Mouse (Mus musculus): ENCODE results near the gene Il4ra. TPM values are rescaled to one million over a fixed set of nuclear protein-coding genes. Genes with fewer than 3 reads are reported as not detected.

Gene Il4ra
- polyA plus RNA-seq, 1 experiment from 2014 or later: 3.4 TPM

DNA sequence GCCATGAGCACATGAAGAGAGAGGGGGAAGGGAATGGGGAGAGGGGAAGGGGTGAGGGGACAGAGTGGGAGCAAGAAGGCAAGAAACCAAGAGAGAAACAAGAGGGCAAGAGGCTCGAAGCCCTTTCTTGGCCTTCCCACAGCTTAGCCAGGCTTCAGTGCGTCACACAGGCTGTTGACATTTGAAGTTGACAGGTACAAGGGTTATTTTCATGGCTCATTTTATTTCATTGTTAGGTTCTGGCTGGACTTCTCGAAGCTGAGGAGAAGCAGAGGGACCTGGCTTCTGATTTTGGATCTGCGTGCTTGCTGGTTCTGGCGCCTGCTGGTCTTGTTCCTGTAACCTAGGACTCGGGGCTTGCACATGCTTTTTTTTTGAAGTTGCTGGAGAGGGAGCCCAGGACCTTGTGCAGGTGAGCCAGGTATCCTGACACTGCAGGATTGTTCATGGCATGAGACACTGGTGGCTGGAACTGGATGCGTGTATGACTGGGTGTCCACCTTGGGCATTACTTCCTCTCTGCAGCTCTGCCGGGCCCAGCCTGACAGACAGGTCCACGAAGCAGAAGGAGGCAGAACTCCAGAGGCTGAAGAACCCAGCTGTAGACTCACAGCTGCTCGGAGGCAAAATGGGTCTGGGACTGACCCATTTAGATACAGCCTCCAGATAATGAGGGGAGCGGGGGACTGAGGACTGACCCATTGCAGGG is 12.6 kb downstream of the Il4ra start:
- Histone ChIP-seq H3K27ac (no peak overlapping the region), H3K27me3 (ENCODE audit: insufficient read depth, poor library complexity, severe bottlenecking) (peaks cover 12% of the 10 kb centered on the region; the same call in 1 of the 2 replicates), H3K4me3 (no peak overlapping the region), H3K4me1 (peaks cover 16% of the 10 kb centered on the region), H3K36me3 (no peaks in the 10 kb centered on the region), H3K9me3 (no peaks in the 10 kb centered on the region)
- DNase-seq (ENCODE audit: low spot score): no peak
- 71% methylated on average over 11 of the region's 11 CpGs for WGBS

DNA sequence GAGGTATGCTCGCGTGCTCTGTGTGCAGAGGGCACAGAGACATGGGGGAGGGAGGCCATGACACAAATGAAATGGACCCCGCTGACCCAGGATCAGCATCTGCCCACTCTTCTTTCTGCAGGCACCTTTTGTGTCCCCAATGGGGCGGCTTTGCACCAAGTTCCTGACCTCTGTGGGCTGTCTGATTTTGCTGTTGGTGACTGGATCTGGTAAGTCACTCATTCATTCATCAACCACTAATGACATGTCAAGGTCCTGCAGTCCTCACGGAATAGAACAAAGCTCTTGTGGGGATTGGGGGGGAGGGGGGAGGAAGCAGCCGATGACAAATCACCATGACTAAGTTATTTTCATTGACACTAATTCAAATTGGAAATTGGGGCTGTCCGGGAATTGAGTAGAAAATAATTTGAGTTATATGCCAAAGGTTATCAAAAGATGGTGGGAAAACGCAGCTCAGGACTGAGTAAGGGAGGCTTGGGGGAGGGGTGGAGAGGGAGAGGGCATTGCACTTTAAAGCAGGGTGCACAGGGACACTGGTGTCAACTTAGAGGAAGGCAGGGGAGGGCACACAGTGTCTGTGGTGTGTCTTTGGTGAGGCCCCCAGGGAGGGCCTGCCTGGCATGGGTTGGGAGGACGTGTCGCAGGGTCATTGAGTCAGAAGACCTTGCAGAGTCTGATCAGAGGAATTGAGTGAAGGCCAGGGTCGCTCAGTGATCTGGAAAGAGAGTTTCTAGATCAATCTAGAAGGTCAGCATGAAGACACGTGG is 13.8 kb downstream of the Il4ra start:
- 73% methylated on average over 12 of the region's 12 CpGs for WGBS
- Histone ChIP-seq H3K27ac (no peak overlapping the region), H3K27me3 (ENCODE audit: insufficient read depth, poor library complexity, severe bottlenecking) (0 out of 2 replicates have a peak, but pooled peaks cover 6% of the 10 kb centered on the region), H3K4me1 (peaks cover 8% of the 10 kb centered on the region), H3K4me3 (no peak overlapping the region), H3K36me3 (no peaks in the 10 kb centered on the region), H3K9me3 (no peaks in the 10 kb centered on the region)
- DNase-seq (ENCODE audit: low spot score): no peak

- Histone ChIP-seq H3K4me3 (no peak overlapping the region), H3K27ac (no peak overlapping the region), H3K36me3 (no peaks in the 10 kb centered on the region), H3K27me3 (ENCODE audit: insufficient read depth, poor library complexity, severe bottlenecking) (0 out of 2 replicates have a peak, but pooled peaks cover 6% of the 10 kb centered on the region), H3K4me1 (peaks cover 2% of the 10 kb centered on the region), H3K9me3 (no peaks in the 10 kb centered on the region)
- 73% methylated on average over 2 of the region's 2 CpGs for WGBS
- no peak for DNase-seq (ENCODE audit: low spot score)
Observed at GRCm38 (mm10) chr7:125566420-125566819, 14.5 kb downstream of the Il4ra start.

GRCm38 (mm10) chr7:125568888-125569287 is 17.0 kb downstream of the Il4ra start:
- DNase-seq (ENCODE audit: low spot score): no peak
- 85% methylated on average over 8 of the region's 8 CpGs for WGBS
- no peaks in the 10 kb centered on the region for H3K9me3 ChIP-seq
- peaks cover 7% of the 10 kb centered on the region; the same call in 1 of the 2 replicates for H3K4me1 ChIP-seq
- H3K27ac ChIP-seq: no peak overlapping the region
- no peaks in the 10 kb centered on the region for H3K36me3 ChIP-seq
- no peak overlapping the region for H3K4me3 ChIP-seq
- H3K27me3 ChIP-seq (ENCODE audit: insufficient read depth, poor library complexity, severe bottlenecking): 0 out of 2 replicates have a peak, but pooled peaks cover 9% of the 10 kb centered on the region

- H3K27ac ChIP-seq: no peak overlapping the region
- 81% methylated on average over 19 of the region's 19 CpGs for WGBS
- H3K9me3 ChIP-seq: no peaks in the 10 kb centered on the region
- H3K4me3 ChIP-seq: no peak overlapping the region
- peaks cover 20% of the 10 kb centered on the region; the same call in 1 of the 2 replicates for H3K4me1 ChIP-seq
- no peak for DNase-seq (ENCODE audit: low spot score)
- H3K36me3 ChIP-seq: no peaks in the 10 kb centered on the region
- 0 out of 2 replicates have a peak, but pooled peaks cover 7% of the 10 kb centered on the region for H3K27me3 ChIP-seq (ENCODE audit: insufficient read depth, poor library complexity, severe bottlenecking)
Observed at GRCm38 (mm10) chr7:125571891-125572290, 20.0 kb downstream of the Il4ra start.

DNA sequence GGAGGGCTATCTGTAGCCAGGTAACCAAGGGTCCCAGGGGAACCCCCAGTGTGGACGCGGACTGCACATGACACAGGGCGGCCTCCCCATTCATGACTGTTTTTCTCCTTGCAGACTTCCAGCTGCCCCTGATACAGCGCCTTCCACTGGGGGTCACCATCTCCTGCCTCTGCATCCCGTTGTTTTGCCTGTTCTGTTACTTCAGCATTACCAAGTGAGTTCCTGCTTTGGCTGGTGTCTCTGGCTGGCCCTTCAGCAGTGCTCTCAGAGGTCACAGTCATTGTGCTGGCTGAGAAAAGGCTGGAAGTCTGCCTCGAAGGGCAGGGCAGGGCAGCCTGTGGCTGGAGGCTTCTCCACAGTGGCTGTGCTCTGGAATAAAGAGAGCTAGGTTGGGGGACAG is 20.8 kb downstream of the Il4ra start:
- H3K27ac ChIP-seq: no peak overlapping the region
- 0 out of 2 replicates have a peak, but pooled peaks cover 7% of the 10 kb centered on the region for H3K27me3 ChIP-seq (ENCODE audit: insufficient read depth, poor library complexity, severe bottlenecking)
- WGBS: 76% methylated on average over 6 of the region's 6 CpGs
- DNase-seq (ENCODE audit: low spot score): no peak
- peaks cover 24% of the 10 kb centered on the region; the same call in 1 of the 2 replicates for H3K4me1 ChIP-seq
- H3K36me3 ChIP-seq: no peaks in the 10 kb centered on the region
- H3K4me3 ChIP-seq: no peak overlapping the region
- no peaks in the 10 kb centered on the region for H3K9me3 ChIP-seq

DNA sequence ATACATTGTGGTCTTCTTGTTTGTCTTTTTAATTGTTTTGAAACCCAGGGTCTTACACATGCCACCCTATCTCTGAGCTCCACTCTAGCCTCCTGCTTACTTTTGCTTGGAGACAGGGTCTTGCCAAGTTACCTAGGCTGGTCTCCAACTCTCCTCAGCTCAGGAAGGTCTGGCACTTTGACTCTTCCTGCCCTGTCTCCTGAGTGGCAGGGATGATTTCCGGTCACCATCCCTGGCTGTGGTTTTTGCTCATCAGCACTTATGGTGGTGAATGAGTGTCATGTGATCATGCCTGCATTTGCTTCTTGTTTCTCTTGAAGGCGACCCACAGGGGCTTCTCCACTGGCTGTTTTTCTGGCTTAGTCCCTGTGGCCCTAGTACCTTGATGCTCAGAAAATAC is 21.9 kb downstream of the Il4ra start:
- Histone ChIP-seq H3K4me1 (peaks cover 31% of the 10 kb centered on the region; the same call in 1 of the 2 replicates), H3K9me3 (no peaks in the 10 kb centered on the region), H3K36me3 (no peaks in the 10 kb centered on the region), H3K4me3 (no peak overlapping the region), H3K27me3 (ENCODE audit: insufficient read depth, poor library complexity, severe bottlenecking) (0 out of 2 replicates have a peak, but pooled peaks cover 10% of the 10 kb centered on the region), H3K27ac (no peak overlapping the region)
- no peak for DNase-seq (ENCODE audit: low spot score)
- 71% methylated on average over 2 of the region's 2 CpGs for WGBS

DNA sequence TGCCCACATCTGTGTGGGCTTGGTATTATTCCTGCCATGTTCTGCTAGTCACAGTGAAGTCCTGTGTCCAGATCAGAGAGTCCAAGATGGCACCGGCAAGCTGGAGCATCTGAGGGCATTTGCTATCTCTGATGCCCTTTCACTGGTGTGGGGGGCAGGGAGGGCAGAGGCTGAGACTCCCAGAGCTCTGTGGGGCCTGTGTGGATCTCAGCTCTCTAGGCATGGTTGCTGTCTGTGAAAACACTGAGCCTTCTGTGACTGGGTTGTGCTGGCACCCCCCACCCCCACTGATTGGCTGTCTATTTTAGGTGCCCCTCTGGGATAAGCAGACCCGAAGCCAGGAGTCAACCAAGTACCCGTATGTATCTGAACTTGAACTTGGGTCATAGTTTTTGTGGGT is 22.9 kb downstream of the Il4ra start:
- Histone ChIP-seq H3K27me3 (ENCODE audit: insufficient read depth, poor library complexity, severe bottlenecking) (peaks cover 15% of the 10 kb centered on the region; the same call in 1 of the 2 replicates), H3K36me3 (no peaks in the 10 kb centered on the region), H3K4me1 (peaks cover 31% of the 10 kb centered on the region; the same call in 1 of the 2 replicates), H3K27ac (no peak overlapping the region), H3K9me3 (no peaks in the 10 kb centered on the region), H3K4me3 (no peak overlapping the region)
- no peak for DNase-seq (ENCODE audit: low spot score)
- 72% methylated on average over 3 of the region's 3 CpGs for WGBS

- WGBS: 85% methylated on average over 16 of the region's 16 CpGs
- H3K27ac ChIP-seq: peak overlapping the region; percentile 45
- H3K4me3 ChIP-seq: no peak overlapping the region
- H3K9me3 ChIP-seq: no peaks in the 10 kb centered on the region
- peaks cover 18% of the 10 kb centered on the region; the same call in 1 of the 2 replicates for H3K27me3 ChIP-seq (ENCODE audit: insufficient read depth, poor library complexity, severe bottlenecking)
- no peaks in the 10 kb centered on the region for H3K36me3 ChIP-seq
- H3K4me1 ChIP-seq: peaks cover 31% of the 10 kb centered on the region
- DNase-seq (ENCODE audit: low spot score): no peak
Observed at GRCm38 (mm10) chr7:125575738-125576540, 24.0 kb downstream of the Il4ra start.

GRCm38 (mm10) chr7:125576982-125577381 is 25.1 kb downstream of the Il4ra start:
- Histone ChIP-seq H3K9me3 (no peaks in the 10 kb centered on the region), H3K4me3 (no peak overlapping the region), H3K27ac (peak overlapping the region; percentile 6; the same call in 1 of the 2 replicates), H3K36me3 (no peaks in the 10 kb centered on the region), H3K27me3 (ENCODE audit: insufficient read depth, poor library complexity, severe bottlenecking) (peaks cover 18% of the 10 kb centered on the region; the same call in 1 of the 2 replicates), H3K4me1 (peaks cover 33% of the 10 kb centered on the region)
- 74% methylated on average over 7 of the region's 7 CpGs for WGBS
- DNase-seq (ENCODE audit: low spot score): no peak

DNA sequence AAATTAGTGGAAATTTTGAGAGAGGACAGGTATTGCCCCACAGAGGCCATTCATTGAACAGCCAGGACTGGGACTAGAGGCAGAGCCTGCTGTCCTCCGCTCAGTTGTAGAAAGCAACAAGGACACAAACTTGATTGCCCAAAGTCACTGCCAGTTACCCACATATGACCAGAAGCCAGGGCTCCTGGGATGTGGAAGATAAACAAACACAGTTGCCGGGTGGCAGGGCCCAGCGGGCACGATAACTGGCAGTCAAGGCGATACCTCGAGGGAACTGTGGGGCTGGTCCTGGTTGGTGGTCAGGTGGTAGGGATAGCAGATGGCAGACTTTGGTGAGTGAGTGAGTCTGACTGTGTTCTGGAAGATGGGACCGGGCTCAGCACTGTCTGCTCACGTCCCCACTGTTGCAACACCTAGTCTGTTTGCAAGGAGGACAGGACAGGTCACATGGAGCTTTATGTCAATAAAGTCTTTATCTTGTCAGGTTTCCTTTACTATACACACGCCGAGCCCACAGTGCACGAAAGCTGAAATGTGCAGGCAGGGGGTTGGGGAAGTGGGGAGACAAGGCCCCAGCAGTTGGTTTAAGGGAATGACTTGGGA is 25.7 kb downstream of the Il4ra start:
- Histone ChIP-seq H3K4me1 (peaks cover 32% of the 10 kb centered on the region), H3K9me3 (no peaks in the 10 kb centered on the region), H3K27ac (peak overlapping the region; percentile 52; the same call in 1 of the 2 replicates), H3K4me3 (no peak overlapping the region), H3K27me3 (ENCODE audit: insufficient read depth, poor library complexity, severe bottlenecking) (peaks cover 19% of the 10 kb centered on the region; the same call in 1 of the 2 replicates), H3K36me3 (no peaks in the 10 kb centered on the region)
- WGBS: 78% methylated on average over 11 of the region's 11 CpGs
- no peak for DNase-seq (ENCODE audit: low spot score)

DNA sequence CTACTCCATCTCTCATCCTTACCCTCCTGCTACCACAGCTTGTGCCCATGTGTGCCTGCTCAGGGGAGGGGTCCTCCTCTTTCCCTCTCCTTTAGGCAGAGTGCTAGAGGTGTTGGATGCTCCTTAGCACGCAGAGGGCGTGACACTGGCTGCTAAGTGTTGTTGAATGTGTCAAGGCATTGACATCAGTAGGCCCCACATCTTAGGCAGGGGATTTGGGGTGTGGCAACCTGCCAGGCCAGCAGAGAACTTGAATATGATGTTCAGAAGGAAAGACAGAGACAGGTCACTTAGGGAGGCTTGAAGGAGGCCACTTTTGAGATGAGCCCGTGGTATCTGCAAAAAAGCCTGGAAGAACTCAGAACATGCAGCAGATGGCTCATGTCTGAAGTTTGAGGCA is 26.2 kb downstream of the Il4ra start:
- peaks cover 24% of the 10 kb centered on the region; the same call in 1 of the 2 replicates for H3K27me3 ChIP-seq (ENCODE audit: insufficient read depth, poor library complexity, severe bottlenecking)
- H3K4me1 ChIP-seq: peaks cover 29% of the 10 kb centered on the region
- H3K4me3 ChIP-seq: no peak overlapping the region
- WGBS: 70% methylated on average over 3 of the region's 3 CpGs
- DNase-seq (ENCODE audit: low spot score): no peak
- H3K9me3 ChIP-seq: no peaks in the 10 kb centered on the region
- H3K36me3 ChIP-seq: no peaks in the 10 kb centered on the region
- H3K27ac ChIP-seq: peak overlapping the region; percentile 52; the same call in 1 of the 2 replicates

All from heart, embryonic 10.5 days (tissue).